23 mouse cellular contexts compared by ENCODE assay signal in the genomic region with DNA sequence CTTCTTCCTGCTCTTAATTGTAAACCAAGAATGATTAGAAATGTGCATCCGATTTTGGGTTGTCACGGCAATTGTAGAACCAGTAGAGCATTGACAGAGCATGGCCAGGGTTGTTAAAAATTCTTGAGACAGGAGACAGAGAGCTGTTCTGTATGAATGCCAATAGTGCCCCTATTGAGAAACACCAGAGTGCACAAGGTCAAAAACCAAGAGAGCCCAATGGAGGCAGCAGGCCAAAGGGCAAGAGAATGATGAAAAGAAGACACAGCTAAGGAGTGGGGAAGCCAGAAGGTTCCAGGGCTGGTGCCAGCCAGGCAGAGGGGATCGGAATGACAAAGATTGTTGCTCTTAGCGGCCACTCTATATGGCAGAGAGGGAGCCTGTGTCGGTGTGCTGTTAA.
DNase-seq lines count a peak whose midpoint lies in the region; ATAC-seq and TF ChIP-seq lines count a peak whose summit lies in the region.
"Had no signal": no experiment of that assay in that cellular context is flagged by ENCODE, and none has a peak within 500 bp of the region (broad histone marks: within the 10 kb centered on the region; RNA-seq: fewer than 3 reads in every experiment).

No protein-coding gene starts in this region.

- no peak overlapping the region for H3K4me2 ChIP-seq in kidney, embryonic 15.5 days
- H3K4me2 ChIP-seq: forebrain, embryonic 15.5 days; heart, embryonic 12.5 days; hindbrain, embryonic 12.5 days; limb, embryonic 15.5 days had no signal

- no peaks in the 10 kb centered on the region for H3K36me3 ChIP-seq in kidney, adult 2 months (ENCODE audit: control insufficient read depth, insufficient read depth, low read length)
- no peaks in the 10 kb centered on the region for H3K36me3 ChIP-seq in kidney, embryonic 15.5 days
- H3K36me3 ChIP-seq: embryonic facial prominence, embryonic 10.5 days; forebrain, embryonic 15.5 days; heart, embryonic 12.5 days; hindbrain, embryonic 12.5 days; limb, embryonic 15.5 days had no signal

- ATAC-seq in kidney, embryonic 15.5 days (replicated peaks; ENCODE audit: low FRiP score): no peak
- ATAC-seq: CD4-positive, CD25-positive, alpha-beta regulatory T cell, adult 4 months; forebrain, embryonic 15.5 days had no signal

- H3K27me3 ChIP-seq in kidney, adult 2 months (replicated peaks; ENCODE audit: control insufficient read depth, insufficient read depth, low read length): no peaks in the 10 kb centered on the region
- H3K27me3 ChIP-seq in kidney, embryonic 15.5 days: no peaks in the 10 kb centered on the region
- H3K27me3 ChIP-seq: forebrain, embryonic 15.5 days; heart, embryonic 12.5 days; hindbrain, embryonic 12.5 days; limb, embryonic 15.5 days had no signal

- DNase-seq in adrenal gland, postnatal 14 days: peak; percentile 28
- DNase-seq in adrenal gland, adult 18-20 months (ENCODE audit: low spot score in 2 of 2): no peak
- DNase-seq in kidney, adult 2 months: peak; percentile 67
- peak; percentile 12 to 16 for DNase-seq in lung, adult 18-20 months
- no peak for DNase-seq in lung, postnatal 25 days (ENCODE audit: low spot score)
- DNase-seq in kidney, postnatal 36 days: peak; percentile 39 to 49
- DNase-seq: cerebellum, adult 11-12 months; gastrocnemius, postnatal 14 days; heart, adult 18-20 months; heart, postnatal 10 days; layer of hippocampus, adult 9-11 months; lung, postnatal 10 days; midbrain, embryonic 14.5 days; right cerebral cortex, postnatal 14 days; thymus, adult 2 months had no signal

- H3K9ac ChIP-seq in kidney, embryonic 15.5 days: no peak overlapping the region
- H3K9ac ChIP-seq: forebrain, embryonic 15.5 days; heart, embryonic 12.5 days; hindbrain, embryonic 12.5 days; limb, embryonic 15.5 days had no signal

- no peak for TF ChIP-seq POLR2A in kidney, adult 2 months (IDR thresholded peaks at IDR 0.05; ENCODE audit: low read depth, low read length)

- WGBS in kidney, adult 2 months: 87% methylated on average over 5 of the region's 5 CpGs
- 86% methylated on average over 5 of the region's 5 CpGs for WGBS in kidney, embryonic 15.5 days

- no peaks in the 10 kb centered on the region for H3K9me3 ChIP-seq in kidney, embryonic 15.5 days (replicated peaks)
- H3K9me3 ChIP-seq: embryonic facial prominence, embryonic 10.5 days; forebrain, embryonic 15.5 days; heart, embryonic 12.5 days; hindbrain, embryonic 12.5 days; limb, embryonic 15.5 days had no signal

- TF ChIP-seq CTCF in kidney, adult 2 months (conservative IDR thresholded peaks at IDR 0.05; ENCODE audit: insufficient read depth, insufficient read length, low read depth, low read length): no peak

- H3K4me1 ChIP-seq in kidney, adult 2 months (ENCODE audit: control insufficient read depth, insufficient read depth, low read length): peaks cover 2% of the 10 kb centered on the region; the same call in 1 of the 2 replicates
- H3K4me1 ChIP-seq in kidney, embryonic 15.5 days: peaks cover 2% of the 10 kb centered on the region; the same call in 1 of the 2 replicates
- H3K4me1 ChIP-seq: heart, embryonic 12.5 days; hindbrain, embryonic 12.5 days had no signal

- H3K4me3 ChIP-seq in kidney, adult 2 months (ENCODE audit: insufficient read depth, low read depth, low read length): no peak overlapping the region
- no peak overlapping the region for H3K4me3 ChIP-seq in kidney, embryonic 15.5 days (replicated peaks)
- H3K4me3 ChIP-seq: embryonic facial prominence, embryonic 10.5 days; forebrain, embryonic 15.5 days; heart, embryonic 12.5 days; hindbrain, embryonic 12.5 days; limb, embryonic 15.5 days had no signal

- no peak overlapping the region for H3K27ac ChIP-seq in kidney, adult 2 months (ENCODE audit: insufficient read depth, low read depth, low read length)
- H3K27ac ChIP-seq in kidney, embryonic 15.5 days: no peak overlapping the region
- H3K27ac ChIP-seq: embryonic facial prominence, embryonic 10.5 days; forebrain, embryonic 15.5 days; hindbrain, embryonic 12.5 days; limb, embryonic 15.5 days; stomach, postnatal 0 days had no signal

Comparison
In these comparisons a context has a peak if more than half of its experiments do, and no peak if none do; other contexts are left out.
1. DNase-seq: peak in adrenal gland, postnatal 14 days (single experiment), kidney, adult 2 months (single experiment), lung, adult 18-20 months (2 of 2) and kidney, postnatal 36 days (2 of 2); none in adrenal gland, adult 18-20 months (0 of 2) and lung, postnatal 25 days (single experiment).